Mouse (Mus musculus) embryonic facial prominence, embryonic 14.5 days (tissue): ENCODE data around the gene Pmch. TPM values are rescaled to one million over a fixed set of nuclear protein-coding genes. Genes with fewer than 3 reads are reported as not detected.

Source experiments
- ATAC-seq: fragments of 200-750 bp; cut with Nextera tagmentation; 2 replicates; pipeline ENCODE4 v1.8.0; 2017; ENCODE audit warnings: low read depth, moderate number of reproducible peaks, moderate TSS enrichment
- DNase-seq: peaks from one replicate; pipeline ENCODE4 v3.0.0-alpha.2; 2015; ENCODE audit warnings: low spot score
- H3K27ac ChIP-seq: fragments of 300-500 bp; sonication (generic); replicated peaks from 2 replicates; pipeline ENCODE4 v1.5.1; 2014; ENCODE audit warnings: low read depth, mild to moderate bottlenecking, low read length, moderate library complexity
- H3K27me3 ChIP-seq: fragments of 300-500 bp; sonication (generic); replicated peaks from 2 replicates; pipeline ENCODE4 v1.6.1; 2014; ENCODE audit warnings: low read length; ENCODE audit not compliant: control insufficient read depth, insufficient read depth
- H3K36me3 ChIP-seq: fragments of 300-500 bp; sonication (generic); 2 replicates; pipeline ENCODE4 v1.6.1; 2014; ENCODE audit warnings: low read length, mixed read lengths; ENCODE audit not compliant: control insufficient read depth, insufficient read depth
- H3K4me1 ChIP-seq: fragments of 300-500 bp; sonication (generic); 2 replicates; pipeline ENCODE4 v1.6.1; 2014; ENCODE audit warnings: antibody characterized with exemption, low read length; ENCODE audit not compliant: control insufficient read depth, insufficient read depth
- H3K4me2 ChIP-seq: fragments of 300-500 bp; sonication (generic); 2 replicates; pipeline ENCODE4 v1.6.1; 2014; ENCODE audit warnings: low read depth, mild to moderate bottlenecking, low read length, moderate library complexity, mixed read lengths
- H3K4me3 ChIP-seq: fragments of 300-500 bp; sonication (generic); 2 replicates; pipeline ENCODE4 v1.5.1; 2014; ENCODE audit warnings: low read depth, mild to moderate bottlenecking, low read length
- H3K9ac ChIP-seq: fragments of 300-500 bp; sonication (generic); 2 replicates; pipeline ENCODE4 v1.6.1; 2014; ENCODE audit warnings: low read depth, mild to moderate bottlenecking, low read length, moderate library complexity, mixed read lengths
- H3K9me3 ChIP-seq: fragments of 300-500 bp; sonication (generic); 2 replicates; pipeline ENCODE4 v1.6.1; 2016; ENCODE audit warnings: low read length; ENCODE audit not compliant: control insufficient read depth
- WGBS: fragments of 180-500 bp; shearing (Covaris S2); extraction: QIAGEN DNeasy Blood & Tissue Kit; methylation state at CpG from one replicate; pipeline ENCODE4 v1.1.7; 2014; 5-methylcytosine and 5-hydroxymethylcytosine counted together
- polyA plus RNA-seq: library from polyadenylated mRNA; unstranded; fragments of >200 nt; fragmentation: Nextera tagmentation; extraction: Ambion mirVana; gene quantifications from 2 replicates; pipeline ENCODE4 v1.2.1, GENCODE M21; 2014

Gene Pmch
- polyA plus RNA-seq, 1 experiment from 2014 or later: 0.75 TPM

GRCm38 (mm10) chr10:88106169-88106568 is 15.3 kb downstream of the Pmch start:
- Histone ChIP-seq H3K9ac (no peak overlapping the region), H3K9me3 (no peaks in the 10 kb centered on the region), H3K4me1 (no peaks in the 10 kb centered on the region), H3K36me3 (no peaks in the 10 kb centered on the region), H3K4me3 (no peak overlapping the region), H3K4me2 (no peak overlapping the region), H3K27ac (no peak overlapping the region), H3K27me3 (no peaks in the 10 kb centered on the region)
- ATAC-seq (no peak), DNase-seq (no peak)
- 85% methylated on average over 2 of the region's 2 CpGs for WGBS

- DNase-seq: no peak
- no peaks in the 10 kb centered on the region for H3K4me1 ChIP-seq
- no peak overlapping the region for H3K4me3 ChIP-seq
- no peak overlapping the region for H3K4me2 ChIP-seq
- no peaks in the 10 kb centered on the region for H3K27me3 ChIP-seq
- WGBS: 88% methylated on average over 2 of the region's 2 CpGs
- no peaks in the 10 kb centered on the region for H3K9me3 ChIP-seq
- H3K9ac ChIP-seq: no peak overlapping the region
- peaks cover 6% of the 10 kb centered on the region; the same call in 1 of the 2 replicates for H3K36me3 ChIP-seq
- no peak for ATAC-seq
- no peak overlapping the region for H3K27ac ChIP-seq
Observed at GRCm38 (mm10) chr10:88113290-88113689, 22.4 kb downstream of the Pmch start.

GRCm38 (mm10) chr10:88119721-88120120 is 28.8 kb downstream of the Pmch start:
- Histone ChIP-seq H3K9ac (no peak overlapping the region), H3K27me3 (no peaks in the 10 kb centered on the region), H3K4me1 (no peaks in the 10 kb centered on the region), H3K4me2 (no peak overlapping the region), H3K9me3 (no peaks in the 10 kb centered on the region), H3K36me3 (no peaks in the 10 kb centered on the region), H3K27ac (no peak overlapping the region), H3K4me3 (no peak overlapping the region)
- ATAC-seq (no peak), DNase-seq (no peak)

GRCm38 (mm10) chr10:88135630-88136029 is 44.8 kb downstream of the Pmch start:
- H3K9me3 ChIP-seq: no peaks in the 10 kb centered on the region
- no peak overlapping the region for H3K4me3 ChIP-seq
- 0 out of 2 replicates have a peak, but pooled peaks cover 8% of the 10 kb centered on the region for H3K36me3 ChIP-seq
- DNase-seq: no peak
- 94% methylated on average over 16 of the region's 16 CpGs for WGBS
- H3K4me1 ChIP-seq: no peaks in the 10 kb centered on the region
- no peaks in the 10 kb centered on the region for H3K27me3 ChIP-seq
- no peak overlapping the region for H3K4me2 ChIP-seq
- ATAC-seq: no peak
- no peak overlapping the region for H3K27ac ChIP-seq
- H3K9ac ChIP-seq: no peak overlapping the region

Other genes with a start within 250 kb of the Pmch start
- 142 and 158 TPM in 2 replicates for gene Igf1, start 232.8 kb upstream of the Pmch start, polyA plus RNA-seq
- gene Parpbp, start 55.9 kb downstream of the Pmch start, polyA plus RNA-seq: 10.4 and 14.0 TPM in 2 replicates
- gene Nup37, start 55.9 kb downstream of the Pmch start, polyA plus RNA-seq: 64.9 and 76.5 TPM in 2 replicates
- 65.5 and 65.9 TPM in 2 replicates for gene Washc3, start 110.0 kb downstream of the Pmch start, polyA plus RNA-seq